Mouse (Mus musculus) CH12.LX (cell line): ENCODE measurements around the gene Ndufb4. TPM values are rescaled to one million over a fixed set of nuclear protein-coding genes. Genes with fewer than 3 reads are reported as not detected.

ENCODE experiments used
- DNase-seq: peaks from one replicate; pipeline ENCODE4 v3.0.0-alpha.2; 2013; ENCODE audit errors: extremely low read depth
- H3K27ac ChIP-seq: 2 replicates; pipeline ENCODE4 v1.5.1; 2012; ENCODE audit warnings: low read depth, mild to moderate bottlenecking, control low read depth, moderate library complexity; ENCODE audit not compliant: insufficient read depth
- H3K27me3 ChIP-seq: replicated peaks from 2 replicates; pipeline ENCODE3; 2012; ENCODE audit warnings: inconsistent platforms
- H3K36me3 ChIP-seq, 2 experiments: replicated peaks in 1 of 2; 2 replicates each; pipeline versions ENCODE3 to v1.6.1; 2012; ENCODE audit warnings: inconsistent platforms in 1 of 2, low read length in 1 of 2, mild to moderate bottlenecking in 1 of 2, mixed read lengths in 1 of 2, moderate library complexity in 1 of 2; ENCODE audit not compliant: control insufficient read depth in 1 of 2, insufficient read depth in 1 of 2
- H3K4me1 ChIP-seq, 2 experiments: 2 replicates each; pipeline ENCODE4 v1.6.1; 2012; ENCODE audit warnings: inconsistent platforms in 1 of 2, moderate library complexity in 1 of 2; ENCODE audit not compliant: insufficient read depth in 2 of 2, control insufficient read depth in 1 of 2
- H3K4me2 ChIP-seq: 2 replicates; pipeline ENCODE4 v1.6.1; 2012; ENCODE audit warnings: low read depth, mild to moderate bottlenecking, control low read depth; ENCODE audit not compliant: poor library complexity, insufficient read depth, severe bottlenecking
- H3K4me3 ChIP-seq, 3 experiments: fragments of 150-350 bp in 1 of 3; sonication (generic) in 1 of 3; replicated peaks in 1 of 3; 2 replicates each; pipeline versions ENCODE3 to v1.5.1; 2011 to 2012; ENCODE audit warnings: low read depth in 2 of 3, low read length in 2 of 3, mild to moderate bottlenecking in 2 of 3, moderate library complexity in 2 of 3, control low read depth in 1 of 3, improper control_type of control experiment in 1 of 3, inconsistent platforms in 1 of 3, mixed read lengths in 1 of 3; ENCODE audit not compliant: poor library complexity in 1 of 3
- H3K79me2 ChIP-seq: replicated peaks from 2 replicates; pipeline ENCODE4 v1.6.1; 2012; ENCODE audit warnings: mild to moderate bottlenecking, moderate library complexity; ENCODE audit not compliant: control insufficient read depth, poor library complexity, insufficient read depth, severe bottlenecking; ENCODE audit errors: extremely low read depth
- H3K9ac ChIP-seq: 2 replicates; pipeline ENCODE4 v1.6.1; 2012; ENCODE audit warnings: low read depth, mild to moderate bottlenecking, control low read depth, moderate library complexity; ENCODE audit not compliant: insufficient read depth
- H3K9me3 ChIP-seq: replicated peaks from 2 replicates; pipeline ENCODE3; 2012; ENCODE audit warnings: low read length, inconsistent platforms, mixed read lengths
- CHD1 ChIP-seq: IDR thresholded peaks from 2 replicates; pipeline ENCODE4 v1.6.1; 2012; ENCODE audit warnings: low read depth, low read length, improper control_type of control experiment, inconsistent platforms
- CHD2 ChIP-seq: IDR thresholded peaks from 2 replicates; pipeline ENCODE4 v1.6.1; 2011; ENCODE audit warnings: low read length, improper control_type of control experiment
- E2F4 ChIP-seq: IDR thresholded peaks from 2 replicates; pipeline ENCODE4 v1.6.1; 2011; ENCODE audit warnings: low read depth, low read length, improper control_type of control experiment; ENCODE audit not compliant: insufficient replicate concordance
- ELF1 ChIP-seq: IDR thresholded peaks from 2 replicates; pipeline ENCODE4 v1.6.1; 2014; ENCODE audit warnings: low read depth, mild to moderate bottlenecking, inconsistent platforms, low read length, improper control_type of control experiment
- GABPA ChIP-seq: IDR thresholded peaks from 2 replicates; pipeline ENCODE4 v1.6.1; 2012; ENCODE audit warnings: low read depth, low read length, improper control_type of control experiment, inconsistent platforms; ENCODE audit not compliant: insufficient replicate concordance
- IRF4 ChIP-seq: IDR thresholded peaks from 2 replicates; pipeline ENCODE4 v1.6.1; 2014; ENCODE audit warnings: low read depth, mild to moderate bottlenecking, inconsistent platforms, low read length, improper control_type of control experiment
- JUN ChIP-seq: IDR thresholded peaks from 2 replicates; pipeline ENCODE4 v1.6.1; 2011; ENCODE audit warnings: low read depth, mild to moderate bottlenecking, low read length, improper control_type of control experiment, moderate library complexity; ENCODE audit not compliant: insufficient read depth
- JUND ChIP-seq: conservative IDR thresholded peaks from 2 replicates; pipeline ENCODE4 v1.6.1; 2011; ENCODE audit warnings: low read depth, low read length, improper control_type of control experiment
- KAT2A ChIP-seq: IDR thresholded peaks from 2 replicates; pipeline ENCODE4 v1.6.1; 2012; ENCODE audit warnings: low read length, improper control_type of control experiment, inconsistent platforms; ENCODE audit not compliant: insufficient replicate concordance
- MAFK ChIP-seq: IDR thresholded peaks from 2 replicates; pipeline ENCODE4 v1.6.1; 2011; ENCODE audit warnings: low read length, improper control_type of control experiment; ENCODE audit not compliant: insufficient replicate concordance
- MAX ChIP-seq: IDR thresholded peaks from 2 replicates; pipeline ENCODE4 v1.6.1; 2011; ENCODE audit warnings: low read length, improper control_type of control experiment
- MAZ ChIP-seq: IDR thresholded peaks from 2 replicates; pipeline ENCODE4 v1.6.1; 2012; ENCODE audit warnings: low read depth, mild to moderate bottlenecking, inconsistent platforms, low read length, improper control_type of control experiment, moderate library complexity
- MXI1 ChIP-seq: IDR thresholded peaks from 2 replicates; pipeline ENCODE4 v1.6.1; 2011; ENCODE audit warnings: mild to moderate bottlenecking, low read depth, low read length, improper control_type of control experiment
- NELFE ChIP-seq: IDR thresholded peaks from 2 replicates; pipeline ENCODE4 v1.6.1; 2011; ENCODE audit warnings: low read depth, low read length, improper control_type of control experiment
- PAX5 ChIP-seq: IDR thresholded peaks from 2 replicates; pipeline ENCODE4 v1.6.1; 2012; ENCODE audit warnings: low read length, inconsistent platforms, mixed read lengths
- POLR2A ChIP-seq: IDR thresholded peaks from 2 replicates; pipeline ENCODE4 v1.6.1; 2011; ENCODE audit warnings: low read depth, mild to moderate bottlenecking, improper control_type of control experiment, low read length
- POLR2AphosphoS2 ChIP-seq: IDR thresholded peaks from 2 replicates; pipeline ENCODE4 v1.6.1; 2011; ENCODE audit warnings: low read depth, low read length, improper control_type of control experiment
- RAD21 ChIP-seq: IDR thresholded peaks from 2 replicates; pipeline ENCODE4 v1.6.1; 2011; ENCODE audit warnings: low read depth, mild to moderate bottlenecking, low read length, improper control_type of control experiment, moderate library complexity
- RCOR1 ChIP-seq: conservative IDR thresholded peaks from 2 replicates; pipeline ENCODE4 v1.6.1; 2012; ENCODE audit warnings: low read depth, mild to moderate bottlenecking, inconsistent platforms, low read length, improper control_type of control experiment
- SMC3 ChIP-seq: IDR thresholded peaks from 2 replicates; pipeline ENCODE4 v1.6.1; 2011; ENCODE audit warnings: low read depth, low read length, improper control_type of control experiment
- TBP ChIP-seq: conservative IDR thresholded peaks from 2 replicates; pipeline ENCODE4 v1.6.1; 2011; ENCODE audit warnings: low read depth, low read length, improper control_type of control experiment
- TCF12 ChIP-seq: IDR thresholded peaks from 2 replicates; pipeline ENCODE4 v1.6.1; 2014; ENCODE audit warnings: low read depth, mild to moderate bottlenecking, inconsistent platforms, low read length, improper control_type of control experiment
- UBTF ChIP-seq: IDR thresholded peaks from 2 replicates; pipeline ENCODE4 v1.6.1; 2012; ENCODE audit warnings: low read depth, mild to moderate bottlenecking, inconsistent platforms, low read length, improper control_type of control experiment, moderate library complexity
- USF1 ChIP-seq: IDR thresholded peaks from 2 replicates; pipeline ENCODE4 v1.6.1; 2014; ENCODE audit warnings: low read depth, mild to moderate bottlenecking, inconsistent platforms, low read length, improper control_type of control experiment
- ZMIZ1 ChIP-seq: IDR thresholded peaks from 2 replicates; pipeline ENCODE4 v1.6.1; 2012; ENCODE audit warnings: low read depth, mild to moderate bottlenecking, inconsistent platforms, low read length, improper control_type of control experiment
- ZNF384 ChIP-seq: IDR thresholded peaks from 2 replicates; pipeline ENCODE4 v1.6.1; 2012; ENCODE audit warnings: low read depth, low read length, improper control_type of control experiment, inconsistent platforms
- dilution Hi-C: fragments of 300-500 bp; cut with MboI; formaldehyde crosslinking; loops from 2 replicates; pipeline ENCODE4 v1.14.3; 2020; ENCODE audit warnings: low sequenced_read_pairs; ENCODE audit not compliant: extremely low pct_unique_long_range_greater_than_20kb, extremely low pct_ligation_motif_present
- in situ Hi-C: fragments of 300-500 bp; cut with MboI; formaldehyde crosslinking; loops from 3 replicates; pipeline ENCODE4 v1.14.3; 2019; ENCODE audit warnings: low sequenced_read_pairs, low pct_ligation_motif_present, low pct_unique_long_range_greater_than_20kb, mixed read lengths
- polyA plus RNA-seq: library from polyadenylated mRNA; unstranded; fragments of >175 nt; gene quantifications from 2 replicates; pipeline ENCODE4 v1.2.1, GENCODE M21; 2012; ENCODE audit warnings: low read depth; ENCODE audit not compliant: insufficient read length
- total RNA-seq, 2 experiments: library from RNA; depleted of rRNA; stranded (reverse); fragments of 300-350 nt in 1 of 2; fragments of >200 nt in 1 of 2; gene quantifications; 2 replicates each; pipeline ENCODE4 v1.2.3; 2012 to 2014

The Ndufb4 gene
- total and polyA plus RNA-seq, 3 experiments: 51.8 to 97.4 (median 70.7) TPM

DNA sequence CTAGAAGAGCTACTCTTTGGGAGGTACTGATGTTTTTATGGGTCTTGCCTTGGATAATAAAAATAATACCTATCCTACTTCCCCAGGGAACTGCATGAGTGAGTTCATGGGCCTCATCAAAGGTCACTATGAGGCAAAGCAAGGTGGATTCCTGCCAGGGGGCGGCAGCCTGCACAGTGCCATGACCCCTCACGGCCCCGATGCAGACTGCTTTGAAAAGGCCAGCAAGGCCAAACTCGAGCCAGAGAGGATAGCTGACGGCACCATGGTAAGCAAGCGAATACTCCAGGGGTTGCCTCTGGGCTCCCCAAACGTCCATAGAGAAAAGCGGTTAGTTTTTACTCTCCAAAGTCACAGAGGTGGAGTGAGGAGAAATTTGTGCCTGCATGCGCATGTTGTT lies 25.9 kb downstream of the Ndufb4 start:
- dilution Hi-C loops: no loop called here
- Histone ChIP-seq H3K27ac (no peak overlapping the region), H3K9ac (no peak overlapping the region), H3K9me3 (no peaks in the 10 kb centered on the region), H3K36me3 (no peaks in the 10 kb centered on the region), H3K4me1 (0 out of 4 replicates have a peak, but pooled peaks cover 0 to 4% of the 10 kb centered on the region in 2 experiments), H3K4me3 (no peak overlapping the region), H3K79me2 (no peaks in the 10 kb centered on the region), H3K4me2 (no peak overlapping the region), H3K27me3 (peaks cover 3% of the 10 kb centered on the region)
- no peak for TF ChIP-seq SMC3
- TF ChIP-seq RAD21: no peak
- TF ChIP-seq GABPA: no peak
- TF ChIP-seq JUND: no peak
- no peak for TF ChIP-seq IRF4
- TF ChIP-seq UBTF: no peak
- TF ChIP-seq PAX5: no peak
- no peak for TF ChIP-seq TCF12
- TF ChIP-seq ZNF384: no peak
- TF ChIP-seq KAT2A: no peak
- TF ChIP-seq POLR2AphosphoS2: no peak
- no peak for TF ChIP-seq MAZ
- no peak for TF ChIP-seq CHD2
- TF ChIP-seq MAX: no peak
- no peak for TF ChIP-seq CHD1
- no peak for TF ChIP-seq RCOR1
- TF ChIP-seq NELFE: no peak
- TF ChIP-seq MXI1: no peak
- in situ Hi-C loops: no loop called here
- no peak for DNase-seq

GRCm38 (mm10) chr16:37626388-37626949 lies 27.8 kb downstream of the Ndufb4 start:
- Histone ChIP-seq H3K27me3 (peaks cover 3% of the 10 kb centered on the region), H3K36me3 (no peaks in the 10 kb centered on the region), H3K79me2 (no peaks in the 10 kb centered on the region), H3K4me2 (no peak overlapping the region), H3K27ac (no peak overlapping the region), H3K9me3 (no peaks in the 10 kb centered on the region), H3K9ac (no peak overlapping the region), H3K4me1 (0 out of 4 replicates have a peak, but pooled peaks cover 0 to 4% of the 10 kb centered on the region in 2 experiments), H3K4me3 (no peak overlapping the region)
- in situ Hi-C loops (no loop called here), dilution Hi-C loops (no loop called here)
- TF ChIP-seq NELFE (no peak), ZNF384 (no peak), PAX5 (no peak), SMC3 (no peak), E2F4 (no peak), ZMIZ1 (no peak), KAT2A (no peak), GABPA (no peak), UBTF (no peak), USF1 (no peak), MXI1 (no peak), JUN (no peak), TBP (no peak), RCOR1 (no peak), CHD1 (no peak), TCF12 (no peak), MAFK (no peak), ELF1 (no peak), POLR2A (no peak), RAD21 (no peak)
- no peak for DNase-seq
